Mouse (Mus musculus) hindlimb bud, embryonic 11.5 days (tissue): ENCODE measurements around the gene Gm49721.
"Not testable (repeated sequence)": the region's sequence is repeated elsewhere in the genome, so short reads cannot be mapped to it uniquely, and the experiment has no call there.

Experiments
- DNase-seq: peaks from one replicate; pipeline ENCODE4 v3.0.0-alpha.2; 2012; ENCODE audit warnings: low read depth, low spot score; ENCODE audit errors: extremely low spot score

Gm49721 gene

DNA sequence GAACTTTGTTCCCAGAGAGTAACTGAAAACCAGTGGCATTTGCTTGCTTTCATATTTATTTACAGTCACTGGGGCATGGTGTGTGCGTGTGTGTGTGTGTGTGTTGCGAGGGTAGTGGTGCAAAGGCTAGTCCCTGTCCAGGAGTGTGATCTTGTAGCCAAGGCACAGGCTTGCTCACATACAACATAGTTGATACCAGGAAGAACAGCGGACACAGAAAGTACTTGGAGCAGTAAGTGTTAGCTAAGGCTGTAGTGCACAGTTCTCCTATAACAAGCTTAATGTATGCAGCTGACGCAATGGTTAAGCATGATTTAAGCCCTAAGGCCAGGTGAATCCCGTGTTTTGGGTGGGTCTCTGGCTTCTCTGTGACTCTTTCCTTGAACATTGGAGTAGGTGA lies 676 bp downstream of the Gm49721 start:
- DNase-seq, result not testable (repeated sequence)

DNA sequence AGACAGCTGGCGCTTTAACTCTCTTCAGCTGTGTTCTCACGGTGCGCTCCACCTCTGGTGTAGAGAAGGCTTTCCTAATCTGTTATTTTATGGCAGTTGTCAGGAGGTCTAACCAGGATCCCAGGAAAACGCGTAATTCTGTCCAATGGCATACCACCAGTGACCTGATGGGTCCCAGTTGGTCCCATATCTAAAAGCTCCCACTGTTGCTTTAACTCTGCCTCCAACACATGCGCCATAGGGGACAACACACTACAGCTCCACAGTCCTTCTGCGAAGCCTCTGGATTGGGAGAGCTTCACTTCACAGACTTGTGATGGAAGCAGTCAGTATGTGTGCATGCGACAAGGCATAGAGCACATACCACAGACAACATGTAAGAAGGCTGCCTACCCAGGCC lies 1.4 kb downstream of the Gm49721 start:
- not testable (repeated sequence) for DNase-seq

DNA sequence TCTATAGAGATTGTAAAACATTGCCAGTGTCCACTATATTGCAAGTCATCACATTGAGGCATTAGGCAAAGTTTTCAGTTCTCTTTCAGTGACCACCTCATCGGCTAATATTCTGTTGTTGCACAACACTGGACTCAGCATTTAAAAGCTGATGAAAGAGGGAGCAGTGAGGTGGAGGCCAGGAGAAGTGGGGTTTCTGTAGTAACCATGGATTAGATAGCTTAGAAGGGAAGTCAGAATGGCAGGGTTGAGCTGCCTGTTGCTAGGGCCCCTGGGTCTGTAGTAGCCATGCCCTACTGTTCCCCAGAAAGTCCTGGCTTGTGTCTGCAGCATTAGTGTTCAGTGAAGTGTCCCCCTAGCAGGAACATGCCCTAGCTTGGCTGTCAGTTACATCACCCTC lies 7.4 kb downstream of the Gm49721 start:
- not testable (repeated sequence) for DNase-seq

DNA sequence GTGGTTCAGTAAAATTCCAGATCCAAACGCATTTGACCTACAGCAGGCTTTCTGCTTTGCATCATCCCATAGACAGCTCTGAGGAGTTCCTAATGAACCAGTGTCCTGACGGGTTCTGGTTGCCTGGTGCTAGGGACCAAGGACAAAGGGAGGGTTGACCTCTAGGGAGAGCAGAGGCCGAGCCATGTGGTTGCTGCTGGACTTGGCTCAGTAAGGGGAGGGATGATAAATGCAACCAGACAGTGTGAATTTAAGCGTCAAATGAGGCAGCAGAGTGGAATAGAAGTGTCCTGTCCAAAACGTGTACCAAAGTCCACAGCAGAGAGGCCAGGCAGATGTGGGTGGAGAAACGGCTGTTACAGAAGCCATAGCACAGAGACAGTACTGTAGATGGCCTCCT lies 16.8 kb downstream of the Gm49721 start:
- DNase-seq, result not testable (repeated sequence)

DNA sequence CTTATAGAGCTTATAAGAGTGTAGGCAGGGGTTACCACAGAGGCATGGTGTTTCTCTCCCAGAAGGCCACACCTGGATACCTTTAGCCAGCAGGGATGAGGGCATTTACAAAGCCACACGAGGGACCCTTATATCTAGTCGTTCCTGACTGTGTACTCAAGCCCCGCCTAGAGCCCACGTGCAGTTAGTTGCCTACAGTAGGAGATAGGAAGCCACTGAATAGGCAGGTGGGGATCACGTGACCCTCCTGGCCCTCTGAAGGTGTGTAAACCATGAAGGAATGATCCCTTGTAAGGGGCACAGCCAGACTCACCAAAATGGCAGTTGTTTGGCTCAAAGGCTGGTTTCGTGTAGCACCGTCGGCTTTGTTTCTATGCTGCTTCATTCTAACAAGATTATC lies 18.1 kb downstream of the Gm49721 start:
- not testable (repeated sequence) for DNase-seq

DNA sequence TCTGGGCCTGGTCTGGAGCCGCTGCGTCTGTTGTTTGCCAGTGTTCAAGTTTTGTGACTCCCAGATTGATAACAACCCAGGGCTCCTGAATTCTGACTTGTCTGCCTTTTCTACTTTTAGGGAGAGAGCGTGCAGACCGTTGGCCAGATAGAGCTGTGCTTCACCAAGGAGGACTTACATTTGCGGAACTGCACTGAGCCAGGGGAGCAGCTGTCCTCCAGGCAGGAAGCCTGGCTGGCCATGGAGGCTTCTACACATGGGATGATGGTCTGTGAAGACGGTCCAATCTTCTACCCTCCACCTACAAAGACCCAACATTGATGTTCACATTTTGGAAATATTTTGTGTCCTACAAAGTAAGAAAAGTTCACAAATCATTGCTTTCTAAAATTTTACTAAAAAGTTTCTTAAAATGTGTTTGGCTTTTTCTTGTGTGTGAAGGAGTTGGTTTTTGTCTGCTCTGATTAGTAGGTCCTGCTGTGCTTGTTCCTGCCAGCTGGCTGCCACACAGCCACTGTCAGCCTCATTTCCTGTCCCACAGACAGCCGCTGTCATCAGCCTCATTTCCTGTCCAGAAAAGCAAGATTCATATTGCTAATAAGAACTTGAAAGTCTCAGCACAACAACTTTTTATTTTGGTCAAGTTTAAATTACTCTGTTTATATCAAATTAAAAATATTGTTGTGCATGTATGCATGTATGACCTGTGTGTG lies 19.2 kb downstream of the Gm49721 start:
- DNase-seq, result not testable (repeated sequence)

DNA sequence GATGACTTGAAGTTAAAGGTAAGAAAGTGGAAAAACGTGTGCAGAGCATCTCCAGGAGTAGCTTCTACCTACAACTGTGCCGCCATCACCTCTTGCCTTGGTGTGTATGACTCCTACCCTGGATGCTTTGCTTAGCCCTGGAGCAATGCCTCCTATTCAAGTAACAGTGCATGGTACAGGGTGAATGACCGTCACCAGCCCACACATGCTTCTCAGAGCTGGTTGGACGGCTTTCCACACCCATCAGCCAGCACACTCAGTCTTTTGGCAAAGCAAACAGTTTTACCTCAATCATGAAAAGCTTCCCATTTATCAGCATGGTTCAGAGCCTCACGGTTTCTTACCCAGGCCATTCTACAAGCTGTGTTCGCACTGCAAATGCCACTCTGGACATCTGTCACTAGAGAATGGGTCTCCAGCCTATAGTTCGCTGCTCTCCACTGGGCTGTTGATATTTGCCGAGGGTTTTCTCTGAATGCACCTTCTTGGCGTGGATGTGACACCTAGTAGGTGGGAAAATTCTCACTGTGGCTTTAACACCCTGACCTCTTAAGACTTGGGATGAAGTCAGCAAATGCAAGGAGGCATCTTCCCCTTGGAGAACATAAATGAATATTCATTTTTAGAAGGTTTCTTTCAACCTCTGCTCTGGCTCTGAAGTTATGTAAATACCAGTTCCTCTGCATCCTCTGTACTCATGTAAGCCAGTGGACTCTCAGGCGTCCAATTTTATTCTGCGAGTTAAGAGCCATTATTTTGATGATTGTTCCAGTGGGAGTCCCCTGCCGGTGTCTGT lies 23.3 kb downstream of the Gm49721 start:
- DNase-seq, result not testable (repeated sequence)

DNA sequence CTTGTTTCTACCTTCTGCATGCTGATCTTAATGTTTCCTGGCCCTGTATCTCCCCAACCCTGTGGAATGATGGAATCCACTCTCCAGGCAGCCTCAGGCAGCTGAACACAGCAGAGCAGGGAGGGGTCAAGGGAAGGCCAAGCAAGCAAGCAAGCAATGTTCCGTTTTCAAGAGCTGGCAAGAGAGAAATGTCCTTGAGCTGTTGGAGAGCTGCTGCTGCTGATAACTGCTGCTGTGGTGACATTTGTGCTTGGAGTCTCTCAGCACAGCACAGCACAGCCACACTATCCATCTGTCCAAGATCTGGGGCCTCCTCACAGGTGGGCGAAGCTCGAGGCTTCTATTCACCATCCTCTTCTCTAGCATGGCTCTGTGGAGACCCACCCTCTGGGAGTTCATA lies 24.7 kb downstream of the Gm49721 start:
- DNase-seq, result not testable (repeated sequence)

DNA sequence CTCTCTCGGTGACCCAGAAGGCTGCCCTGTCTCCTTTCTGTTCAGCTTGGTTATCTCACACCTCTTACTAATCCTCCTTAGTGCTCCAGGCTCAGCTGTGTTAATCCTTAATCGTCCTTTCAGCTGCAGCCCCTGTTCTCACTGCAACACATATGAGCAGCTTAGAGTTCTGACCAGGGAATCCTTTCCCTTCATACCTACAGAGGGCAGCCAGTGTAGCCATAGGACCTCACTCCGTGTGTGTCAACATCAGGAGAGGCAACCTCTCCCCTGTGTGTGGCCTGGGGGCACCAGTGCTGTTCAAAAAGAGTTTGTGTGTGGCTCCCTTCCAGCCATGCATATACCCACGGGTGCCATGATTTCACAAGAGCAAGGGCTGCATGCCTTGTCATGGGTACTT lies 26.9 kb downstream of the Gm49721 start:
- not testable (repeated sequence) for DNase-seq

DNA sequence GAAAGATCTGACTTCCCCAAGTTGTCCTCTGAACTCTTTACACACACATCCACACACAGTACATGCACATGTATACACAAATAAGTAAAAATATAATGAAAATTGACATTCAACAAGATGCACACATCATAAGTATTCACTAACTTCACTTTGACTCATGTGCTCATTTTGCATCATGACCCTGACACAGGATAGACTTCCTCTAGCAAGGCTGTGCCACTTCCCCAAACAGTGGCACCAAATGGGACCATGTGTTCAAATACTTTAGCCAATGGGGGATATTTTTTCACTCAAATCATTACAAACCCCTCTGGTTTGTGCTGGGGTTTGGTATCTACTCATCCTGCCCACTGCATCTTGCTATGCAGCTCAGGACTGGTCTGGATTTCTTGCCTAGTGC lies 30.2 kb downstream of the Gm49721 start:
- DNase-seq, result not testable (repeated sequence)

DNA sequence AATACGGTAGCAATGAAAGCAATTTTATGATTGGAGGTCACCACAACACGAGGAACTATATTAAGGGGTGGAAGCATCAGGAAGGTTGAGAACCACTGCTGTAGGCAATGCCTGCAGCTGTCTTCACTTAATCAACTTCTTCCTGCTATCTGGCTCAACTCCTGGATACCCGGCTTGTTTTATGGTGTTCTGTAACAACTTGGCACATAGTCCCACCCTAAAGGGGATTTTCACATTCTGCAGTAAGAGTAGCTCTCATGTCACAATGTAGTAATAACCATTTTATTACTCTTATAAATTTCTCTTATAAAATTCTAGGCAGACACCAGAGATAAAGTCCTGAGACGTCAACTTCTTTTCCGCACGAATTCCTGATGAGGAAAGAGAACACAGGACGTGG lies 30.7 kb downstream of the Gm49721 start:
- not testable (repeated sequence) for DNase-seq

DNA sequence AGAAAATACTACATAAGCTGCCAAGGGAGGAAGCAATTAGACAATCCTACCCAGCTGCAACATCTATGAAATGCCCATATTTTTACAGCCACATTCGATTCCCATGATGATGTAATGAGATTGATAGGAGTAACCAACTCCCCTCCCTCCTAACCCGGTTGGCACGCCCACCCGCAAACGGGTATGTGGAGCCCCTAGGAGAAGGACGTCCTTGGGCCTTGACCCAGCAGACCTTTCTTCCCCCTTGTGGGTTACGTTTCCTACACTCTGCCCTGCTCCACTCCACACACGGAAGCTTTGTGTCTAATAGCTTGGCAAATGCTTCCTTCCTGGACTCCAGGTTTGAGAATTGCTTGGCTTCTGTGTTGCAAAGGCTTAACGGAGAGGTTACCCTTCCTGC lies 31.2 kb downstream of the Gm49721 start:
- DNase-seq, result not testable (repeated sequence)

DNA sequence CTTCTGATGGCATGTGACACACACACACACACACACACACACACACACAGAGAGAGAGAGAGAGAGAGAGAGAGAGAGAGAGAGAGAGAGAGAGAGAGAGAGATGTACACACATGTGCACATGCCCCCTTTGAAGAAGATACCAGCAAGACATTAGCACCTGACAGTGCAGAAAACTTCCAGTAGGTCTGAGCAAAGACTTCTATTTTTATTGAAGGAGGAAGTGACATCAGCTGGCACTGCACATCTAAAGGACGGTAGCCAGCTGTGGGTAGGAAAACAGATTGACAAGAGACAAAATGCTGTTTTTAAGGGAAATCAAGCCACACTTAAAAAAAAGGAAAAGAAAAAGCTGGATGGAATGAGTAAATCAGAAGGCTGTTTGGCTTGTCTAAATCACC lies 35.5 kb downstream of the Gm49721 start:
- DNase-seq, result not testable (repeated sequence)

DNA sequence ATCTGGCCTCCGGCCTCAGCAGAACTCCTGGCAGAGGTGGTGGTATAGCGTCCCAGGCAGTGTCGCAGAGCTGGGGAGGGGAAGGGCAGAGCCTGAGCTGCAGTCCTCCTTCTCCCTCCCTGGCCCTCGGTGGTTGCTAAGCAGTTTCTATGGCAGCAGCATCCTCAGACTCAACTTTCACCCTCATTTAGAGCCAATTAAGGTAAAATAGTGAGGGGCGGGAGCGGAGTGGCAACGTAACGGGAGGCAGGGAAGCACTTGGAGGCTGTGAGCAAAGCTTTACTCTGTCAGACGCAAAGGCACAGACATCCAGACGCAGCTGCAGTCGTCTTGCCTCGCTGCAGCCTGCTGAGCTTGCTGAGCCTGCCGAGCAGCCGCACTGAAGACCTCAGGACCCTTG lies 46.6 kb downstream of the Gm49721 start, which contains the start of gene Gm1604a:
Gene Gm1604a (plus strand): TSS at position 312 of the 400 bp plus-strand sequence.
- DNase-seq, result not testable (repeated sequence)

DNA sequence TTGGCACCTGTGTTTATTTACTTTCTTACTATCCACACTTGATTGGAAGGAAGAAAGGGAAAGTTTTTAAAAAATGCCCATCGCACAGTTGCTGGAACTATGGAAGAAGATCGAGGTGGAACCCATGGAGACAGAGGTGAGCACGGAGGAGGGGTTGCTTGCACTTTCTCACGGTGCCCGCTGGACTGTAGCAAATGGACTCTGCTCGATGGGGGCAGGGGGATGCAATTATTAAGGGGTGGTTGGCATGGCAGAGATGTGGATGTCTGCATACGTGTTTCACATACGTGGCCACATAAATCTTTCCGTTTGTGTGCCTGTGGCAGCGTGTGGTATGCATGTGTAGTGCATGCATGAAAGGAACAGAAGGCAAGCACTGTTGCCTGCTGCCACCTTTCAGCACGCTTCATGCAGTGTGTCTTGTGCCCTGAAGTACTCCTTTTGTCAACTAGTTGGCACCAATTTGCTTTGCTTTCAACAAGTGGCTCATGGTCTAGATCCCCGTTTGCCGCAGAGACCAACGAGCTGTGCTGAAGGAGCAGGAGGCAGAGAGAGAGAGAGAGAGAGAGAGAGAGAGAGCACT lies 47.2 kb downstream of the Gm49721 start:
- DNase-seq, result not testable (repeated sequence)

DNA sequence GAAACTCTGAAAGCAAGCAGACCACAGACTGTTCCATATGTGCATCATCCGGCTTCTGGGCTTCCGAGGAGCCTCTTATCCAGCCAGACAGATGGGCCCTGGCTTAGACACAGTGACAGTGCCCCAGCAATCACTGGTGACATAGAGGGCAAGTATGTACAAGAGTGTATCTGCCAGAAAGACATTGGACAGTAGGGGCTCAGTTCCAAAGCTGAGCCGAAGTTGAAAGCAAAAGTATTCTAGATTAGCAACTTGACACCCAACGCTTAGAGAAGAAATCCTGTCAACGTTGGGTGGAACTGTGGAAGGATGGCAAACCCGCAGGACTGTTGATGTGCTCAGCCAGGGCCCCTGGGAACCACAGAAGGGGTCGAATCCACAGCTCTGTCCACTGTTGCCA lies 51.5 kb downstream of the Gm49721 start:
- not testable (repeated sequence) for DNase-seq

DNA sequence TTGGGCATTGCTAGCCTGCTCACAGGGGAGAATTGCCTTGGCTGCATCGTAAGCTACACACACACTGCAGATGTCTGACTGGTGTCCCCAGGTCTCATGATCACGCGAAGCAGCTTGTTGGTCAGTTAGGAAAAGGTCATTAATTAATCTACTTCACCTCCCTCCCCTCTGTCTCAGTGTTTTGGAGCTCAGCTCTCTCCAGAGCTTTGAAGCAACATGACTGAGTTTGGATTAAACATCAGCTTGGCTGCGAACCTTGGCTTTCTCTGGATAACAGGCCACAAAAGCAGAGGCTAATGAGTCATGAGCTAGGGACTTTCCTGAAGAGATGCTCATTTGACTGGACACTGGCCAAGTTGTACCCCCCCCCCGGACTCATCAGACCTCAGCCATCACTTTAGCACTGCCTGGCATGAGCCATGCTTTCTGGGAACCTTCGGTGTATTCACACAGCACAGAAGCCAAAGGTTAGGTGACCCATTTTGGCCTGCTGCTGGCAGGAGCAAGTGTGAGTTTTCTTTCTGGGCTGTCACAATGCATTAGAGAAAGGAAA lies 52.0 kb downstream of the Gm49721 start:
- not testable (repeated sequence) for DNase-seq

DNA sequence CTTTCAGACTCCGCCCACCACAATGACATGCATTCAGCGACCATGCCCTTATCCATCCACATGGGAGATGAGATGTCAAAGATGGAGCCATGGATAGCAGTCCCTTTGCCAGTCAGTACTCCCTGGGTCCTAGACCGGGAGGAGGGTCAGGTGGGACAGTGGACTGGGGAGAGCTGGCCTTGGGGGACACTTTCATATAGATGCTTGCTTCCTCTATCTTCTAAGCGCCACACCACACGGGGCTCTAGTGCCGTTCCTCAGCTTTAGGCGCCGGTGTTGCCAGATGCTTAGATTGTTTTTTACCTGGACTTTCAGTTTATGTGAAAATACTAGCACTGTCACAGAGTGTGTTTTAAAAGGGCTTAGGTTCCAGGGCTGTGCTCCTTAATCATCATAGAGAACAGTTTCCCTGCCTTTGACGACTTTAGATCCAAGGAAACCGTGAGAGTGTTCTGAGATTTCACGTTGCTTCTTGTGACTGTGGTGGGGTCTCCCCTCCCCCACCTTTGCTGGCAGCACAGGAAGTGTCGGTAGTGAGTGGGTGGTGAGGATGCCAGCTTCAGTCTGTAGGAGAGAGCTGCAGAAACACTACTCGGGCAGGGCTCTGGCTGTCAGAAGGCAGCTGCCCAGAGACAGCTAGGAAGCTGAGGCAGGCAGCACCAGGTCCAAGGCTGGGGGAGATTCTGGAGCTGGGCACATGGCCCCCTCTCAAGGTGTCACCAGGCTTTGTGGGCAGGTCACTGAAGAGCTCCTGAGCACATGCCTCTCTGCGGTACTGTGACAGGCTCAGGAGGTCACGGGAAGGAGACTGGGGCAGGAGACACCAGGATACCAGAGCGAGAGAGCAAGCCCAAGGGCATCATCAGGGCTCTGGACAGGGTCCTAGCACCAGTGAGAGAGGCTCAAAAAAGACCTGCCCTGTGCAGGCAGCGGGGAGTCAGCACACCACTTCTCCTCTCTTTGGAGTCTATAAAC lies 54.8 kb downstream of the Gm49721 start:
- not testable (repeated sequence) for DNase-seq

DNA sequence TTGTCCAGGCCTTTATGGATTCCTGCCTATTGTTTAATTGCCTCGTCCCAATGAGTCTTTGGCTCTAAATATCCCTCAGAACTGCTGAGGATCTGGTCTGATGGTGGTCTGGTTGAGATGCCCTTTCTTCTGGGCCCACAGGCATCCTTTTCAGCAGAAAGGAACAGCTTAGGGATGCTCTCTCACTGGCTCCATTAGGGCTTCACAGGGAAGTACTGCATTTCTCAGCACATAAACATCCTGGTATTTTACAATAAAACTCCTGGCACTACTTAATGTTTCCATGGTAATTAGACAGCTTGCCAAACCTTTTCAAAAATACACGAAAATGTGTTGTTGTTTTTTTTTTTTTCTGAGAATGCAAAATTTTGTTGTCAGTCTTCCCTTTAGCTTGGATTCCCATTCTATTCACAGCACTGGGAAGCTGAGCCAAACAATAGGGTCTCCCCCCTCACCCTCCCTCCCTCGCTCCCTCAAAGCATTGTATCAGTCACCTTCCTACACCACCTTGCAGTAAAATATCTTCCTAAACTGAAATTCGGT lies 90.4 kb downstream of the Gm49721 start:
- DNase-seq, result not testable (repeated sequence)
